Mouse (Mus musculus) gonadal fat pad, adult 2 months (tissue): ENCODE data around the gene Foxn4. TPM values are rescaled to one million over a fixed set of nuclear protein-coding genes. Genes with fewer than 3 reads are reported as not detected.

Experiments
- DNase-seq: peaks from one replicate; pipeline ENCODE4 v3.0.0-alpha.2; 2012; ENCODE audit warnings: low read depth
- polyA plus RNA-seq: library from polyadenylated mRNA; depleted of rRNA; stranded (reverse); fragments of >200 nt; gene quantifications from 2 replicates; pipeline ENCODE4 v1.2.3, GENCODE M21; 2012; rRNA removed

The Foxn4 gene
- 0.03 and 0.24 TPM in 2 replicates for polyA plus RNA-seq

DNA sequence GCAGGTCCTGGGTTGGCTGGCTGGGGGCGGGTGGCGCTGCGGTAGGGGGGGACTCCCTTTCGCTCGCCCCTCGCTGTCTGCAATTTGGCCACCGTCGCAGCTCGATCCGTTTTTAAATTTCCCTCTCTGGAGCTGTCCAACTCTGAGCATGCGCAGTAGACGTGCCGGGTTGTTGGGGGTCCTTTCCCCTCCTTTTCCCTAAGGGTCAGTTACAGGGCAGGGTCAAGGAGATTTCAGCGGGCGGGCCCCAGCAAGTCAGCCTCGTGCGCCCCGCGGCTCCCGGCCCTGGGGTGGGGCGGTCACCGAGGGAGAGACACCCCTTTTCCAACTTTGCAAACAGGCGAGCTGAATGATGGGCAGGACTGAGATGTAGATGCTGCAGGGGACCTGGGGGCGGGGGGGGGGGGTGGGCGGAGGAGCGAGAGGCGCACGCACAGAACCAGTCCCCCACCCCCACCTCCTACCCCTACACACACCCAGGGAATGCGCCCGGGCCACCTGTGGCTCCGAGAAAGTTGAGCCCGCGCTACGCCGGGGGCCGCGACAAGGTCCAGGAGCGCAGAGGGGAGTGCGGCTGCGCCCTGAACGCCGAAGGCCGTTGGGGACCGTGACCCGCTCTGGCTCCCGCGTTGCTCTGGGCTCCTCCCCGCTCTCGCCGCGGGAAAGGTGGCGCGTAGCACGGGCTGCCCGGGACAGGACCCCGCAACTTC is at the start of gene Foxn4:
Gene Foxn4, minus strand, starts transcription at position 115 of the 710 bp plus-strand sequence.
- no peak for DNase-seq

DNA sequence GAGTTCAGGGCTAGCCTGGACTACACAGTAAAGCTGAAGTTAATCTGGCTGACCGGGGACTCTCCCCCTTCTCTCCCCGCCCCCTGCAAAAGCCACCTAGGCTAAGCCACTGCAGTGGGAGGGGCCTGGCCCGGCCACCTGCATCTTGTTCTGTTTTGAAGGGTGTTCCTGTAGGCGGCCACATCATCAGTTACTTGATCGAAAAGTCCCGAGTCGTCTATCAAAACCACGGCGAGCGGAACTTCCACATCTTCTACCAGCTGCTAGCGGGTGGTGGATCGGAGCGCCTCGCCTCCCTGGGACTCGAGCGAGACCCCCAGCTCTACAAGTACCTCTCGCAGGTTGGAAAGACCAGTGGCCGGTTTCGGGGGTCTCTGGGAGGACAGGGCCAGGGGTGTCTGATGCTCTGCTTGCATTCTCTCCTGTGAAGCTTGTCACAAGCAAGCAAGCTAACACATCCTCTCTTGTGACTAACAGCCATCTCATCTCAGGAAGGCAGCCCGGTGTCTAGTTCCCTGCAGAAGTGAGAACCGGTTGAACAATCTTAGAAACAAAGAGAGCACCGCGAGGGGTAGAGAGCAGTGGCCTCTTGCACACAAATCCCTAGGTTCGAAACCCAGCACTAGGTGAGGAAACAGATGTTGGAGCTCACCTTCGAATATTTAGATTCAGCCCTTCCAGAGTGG is 49.6 kb upstream of the Foxn4 start:
- no peak for DNase-seq

DNA sequence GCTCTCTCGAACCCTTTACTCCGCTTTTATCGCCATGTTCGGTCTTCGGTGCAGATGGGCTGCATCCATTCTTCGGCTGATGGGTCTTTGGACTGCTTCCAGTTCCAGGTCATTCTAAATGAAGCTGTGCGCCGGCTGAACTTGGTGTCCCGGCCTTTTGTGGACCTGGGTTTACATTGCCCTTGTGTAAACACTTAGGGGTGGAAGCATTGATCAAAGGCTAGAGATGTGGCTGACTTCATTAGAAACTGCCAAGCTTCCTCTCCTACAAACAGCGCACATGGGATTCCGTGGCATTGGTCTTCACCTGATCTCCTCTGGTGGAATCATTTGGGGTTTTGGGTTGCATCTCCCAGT is 36.1 kb upstream of the Foxn4 start:
- no peak for DNase-seq

DNA sequence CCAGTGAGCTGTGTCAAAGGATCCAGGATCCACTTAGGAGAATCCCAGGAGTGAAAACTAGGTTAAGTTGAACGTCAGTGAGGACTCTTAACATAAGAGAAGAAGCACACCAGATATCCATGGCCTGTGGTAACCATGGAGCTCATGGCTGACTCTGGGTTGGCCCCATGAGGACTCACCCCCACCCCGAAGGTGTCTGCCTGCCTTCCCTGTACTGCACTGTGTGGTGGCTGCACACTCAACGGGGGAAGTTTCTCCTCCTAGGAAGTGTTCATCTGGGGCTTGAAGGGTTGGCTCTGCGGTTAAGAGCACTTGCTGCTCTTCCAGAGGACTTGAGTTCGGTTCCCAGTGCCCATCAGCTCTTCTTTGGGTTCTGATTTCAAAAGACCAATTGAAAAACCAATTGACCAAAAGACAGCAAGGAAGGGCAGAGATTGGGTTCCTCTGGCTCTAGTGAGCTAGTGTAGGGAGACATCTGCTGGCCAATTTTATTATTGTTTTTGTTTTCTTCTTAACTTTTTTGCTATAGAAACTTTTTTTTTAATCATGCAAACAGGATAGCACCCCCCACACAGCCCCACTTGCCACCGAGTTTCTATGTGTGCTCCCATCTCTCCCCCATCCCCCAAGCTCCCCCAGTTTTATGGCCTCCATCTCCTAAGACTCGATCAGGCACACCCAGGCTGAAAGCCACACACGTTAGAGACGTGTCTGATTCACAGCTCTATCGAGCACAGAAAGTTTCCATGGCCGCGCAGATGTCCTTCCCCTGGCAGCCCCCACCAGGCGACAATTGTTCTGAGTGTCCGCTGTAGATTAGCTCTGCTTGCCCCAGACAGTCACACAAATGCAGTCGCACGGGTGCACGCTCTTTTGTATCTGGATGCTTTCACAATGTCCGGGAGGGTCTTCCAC is 35.4 kb upstream of the Foxn4 start:
- no peak for DNase-seq

DNA sequence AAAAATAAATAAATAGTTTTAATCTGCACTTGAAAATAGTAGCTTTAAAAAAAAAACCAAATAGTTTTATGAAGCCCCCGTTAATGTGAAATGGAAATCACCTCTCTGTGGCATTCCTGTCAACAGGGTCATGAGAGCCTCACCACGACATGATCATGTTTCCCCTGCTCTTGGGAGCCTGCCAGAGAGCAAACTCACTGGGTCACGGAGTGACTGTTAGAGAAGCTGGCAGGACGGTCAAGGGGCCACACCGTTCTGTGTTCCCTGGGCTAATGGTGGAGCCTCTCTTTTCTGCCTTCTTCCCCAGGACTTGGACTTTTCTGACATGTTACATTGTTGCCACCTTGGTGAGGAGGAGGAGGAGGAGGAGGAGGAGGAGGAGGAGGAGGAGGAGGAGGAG is 32.9 kb upstream of the Foxn4 start:
- DNase-seq = no peak

DNA sequence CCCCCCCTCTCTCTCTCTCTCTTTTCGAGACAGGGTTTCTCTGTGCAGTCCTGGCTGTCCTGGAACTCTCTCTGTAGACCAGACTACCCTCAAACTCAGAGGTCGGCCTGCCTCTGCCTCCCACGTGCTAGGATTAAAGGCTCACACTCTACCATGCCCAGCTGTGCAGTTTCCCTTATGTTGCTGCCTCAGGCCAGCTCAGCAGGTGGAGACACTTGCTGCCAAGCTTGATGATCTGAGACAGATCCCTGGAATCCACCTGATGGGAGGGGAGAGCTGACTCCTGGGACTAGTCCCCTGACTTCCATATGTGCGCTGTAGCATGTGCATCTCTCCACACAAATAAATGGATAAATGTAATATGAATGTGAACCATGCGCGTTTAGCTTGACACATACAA is 29.6 kb upstream of the Foxn4 start:
- DNase-seq = no peak

DNA sequence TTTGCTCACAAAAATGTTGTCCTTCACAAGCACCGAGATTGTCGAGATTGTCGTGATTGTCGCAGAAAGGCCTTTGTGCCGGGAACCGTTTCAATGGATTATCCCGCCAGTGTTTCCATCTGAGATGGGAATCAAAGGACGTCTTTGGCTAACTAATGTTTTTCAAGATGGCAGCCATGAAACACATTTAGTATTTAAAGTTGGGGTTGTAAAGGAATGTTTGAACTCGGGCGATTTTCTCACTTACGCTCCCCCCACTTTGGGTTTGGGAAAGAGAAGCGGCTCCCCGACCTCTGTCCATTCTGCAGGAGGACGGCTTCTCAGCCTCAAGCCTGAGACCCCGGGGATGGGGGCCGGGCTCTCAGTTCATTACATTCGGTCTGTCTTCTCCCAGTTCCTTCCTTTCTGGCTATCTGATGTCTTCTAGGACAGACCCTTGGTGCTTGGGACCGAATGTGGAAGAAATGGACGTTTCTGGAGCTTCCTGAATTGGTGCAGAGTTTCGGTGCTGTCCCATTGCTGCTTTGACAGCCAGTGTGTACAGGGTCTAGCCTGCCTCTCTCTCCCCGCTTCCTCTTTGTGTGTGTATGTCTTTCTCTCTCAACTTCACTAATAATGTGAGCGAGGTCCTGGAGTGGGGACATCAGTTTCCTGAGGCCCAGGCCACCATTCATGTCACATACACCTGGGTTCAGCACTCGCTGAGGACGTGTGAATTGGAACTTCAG is 26.4 kb upstream of the Foxn4 start:
- no peak for DNase-seq

DNA sequence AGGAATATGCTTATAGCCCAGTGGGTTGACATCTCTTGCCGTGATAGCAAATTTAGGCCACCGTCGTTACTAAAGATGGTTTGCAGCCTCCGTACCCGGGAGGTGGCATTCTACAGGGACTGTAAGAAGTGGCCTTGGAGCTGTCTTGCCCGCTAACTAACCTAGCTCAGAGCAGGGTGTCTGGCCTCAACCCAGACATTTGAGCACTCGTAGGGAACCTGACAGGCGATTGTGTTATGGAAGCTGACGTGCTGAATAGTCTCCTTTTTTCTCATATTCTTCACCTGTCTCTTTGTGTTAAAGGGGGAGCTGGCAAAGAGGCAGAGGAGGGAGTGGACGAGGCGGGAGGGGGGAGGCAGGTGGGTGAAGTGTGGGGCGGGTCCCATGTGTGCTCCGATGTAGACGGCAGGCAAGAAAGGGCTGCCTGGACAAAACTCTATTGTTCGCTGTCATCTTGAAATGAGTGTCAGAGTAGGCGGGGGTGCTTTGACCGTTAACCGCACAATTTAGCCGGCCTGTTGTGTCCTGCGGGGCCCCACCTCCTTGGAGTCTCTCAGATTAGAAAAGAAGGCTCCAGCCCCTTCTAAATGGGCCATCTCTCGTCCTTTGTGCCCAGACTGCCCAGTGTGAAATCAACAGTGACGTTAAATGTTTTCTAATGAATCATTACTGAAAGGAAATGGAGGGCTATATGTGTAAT is 25.7 kb upstream of the Foxn4 start:
- DNase-seq = no peak

DNA sequence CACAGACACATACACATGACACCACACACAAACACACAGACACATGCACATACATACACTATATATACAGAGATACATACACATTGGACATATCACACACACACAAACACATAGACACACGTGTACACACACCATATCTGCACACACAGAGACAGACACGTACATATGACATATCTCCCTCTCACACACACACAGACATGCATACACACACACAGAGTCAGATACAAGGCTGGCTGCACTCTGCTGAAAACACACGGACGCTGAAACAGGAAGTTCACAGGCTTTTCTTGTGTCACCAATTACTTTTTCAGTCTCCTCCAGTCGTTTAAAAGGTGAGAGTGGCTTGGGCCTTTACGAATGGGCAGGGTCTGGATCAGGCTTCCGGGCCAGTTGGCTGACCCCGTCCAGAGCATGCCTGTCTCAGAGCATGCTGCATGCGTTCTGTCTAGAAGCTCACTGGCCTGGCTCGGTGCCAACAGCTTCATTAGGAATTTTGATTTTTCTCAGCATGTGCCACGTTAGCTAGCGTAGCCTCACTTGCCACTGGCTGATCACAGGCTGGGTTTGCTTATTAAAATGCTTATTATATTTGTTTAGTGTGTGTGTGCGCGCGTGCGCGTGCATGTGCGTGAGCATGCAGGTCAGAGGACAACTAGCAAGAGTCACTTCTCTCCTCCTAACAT is 24.7 kb upstream of the Foxn4 start:
- no peak for DNase-seq

DNA sequence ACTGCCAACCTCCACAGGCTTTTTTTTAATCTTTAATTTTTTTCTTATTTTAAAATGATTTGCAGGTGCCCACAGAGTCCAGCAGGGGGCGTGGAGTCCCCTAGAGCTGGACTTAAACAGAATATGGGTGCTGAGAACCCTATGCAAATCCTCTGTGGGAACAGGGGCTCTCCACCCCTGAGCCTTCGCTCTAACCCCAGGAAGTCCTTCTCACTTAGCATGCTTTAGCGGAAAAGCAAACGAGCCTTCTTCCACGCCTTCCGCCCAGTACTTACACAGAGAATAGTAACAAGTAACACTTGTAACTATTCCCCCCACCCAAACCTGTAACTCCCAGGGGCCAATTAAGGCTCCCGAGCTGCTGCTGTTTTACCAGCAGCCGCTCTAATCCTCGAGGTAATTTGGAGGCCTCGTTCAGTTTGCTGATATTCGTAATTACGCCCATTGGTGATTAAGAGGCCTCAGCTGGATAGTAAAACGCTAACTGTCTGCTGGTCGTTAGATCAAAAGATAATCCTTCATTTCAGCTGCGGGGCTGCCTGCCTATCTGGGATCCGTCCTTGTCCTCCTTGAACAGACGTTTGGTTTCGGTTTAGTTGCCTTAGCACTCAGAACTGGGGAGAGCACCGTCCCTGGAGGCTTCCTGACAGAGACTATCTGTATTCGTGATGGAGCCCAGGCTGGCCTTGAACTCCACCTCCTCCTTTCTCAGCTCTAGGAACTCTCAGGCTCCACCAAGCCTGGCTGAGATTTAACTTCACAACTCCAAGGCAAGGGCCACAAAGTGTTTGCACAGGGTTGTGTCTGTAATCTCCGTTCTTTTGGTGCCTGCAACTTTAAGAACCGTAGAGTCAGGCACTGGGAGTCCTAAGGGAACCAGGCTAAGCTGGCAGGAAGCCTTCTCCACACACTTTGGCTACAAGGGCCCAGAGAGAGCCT is 23.4 kb upstream of the Foxn4 start:
- no peak for DNase-seq

DNA sequence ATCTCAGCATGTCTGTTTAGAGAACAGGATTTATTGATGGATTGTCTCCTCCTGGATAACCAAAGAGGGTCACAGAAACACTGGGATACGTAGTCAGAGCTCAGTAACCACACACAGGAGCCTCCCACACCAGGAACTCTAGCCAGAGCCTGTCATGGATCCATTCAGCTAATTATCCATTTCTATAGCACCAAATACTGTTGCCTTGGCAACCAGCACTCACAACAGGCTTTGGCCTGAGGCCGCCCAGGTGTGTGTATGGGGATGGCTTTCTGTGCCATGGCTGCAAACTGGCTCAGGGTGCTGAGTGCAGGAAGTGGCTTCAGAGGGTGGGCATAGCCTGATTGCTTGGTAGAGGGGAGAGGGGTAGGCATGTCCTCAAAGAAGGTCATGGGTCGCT is 16.4 kb upstream of the Foxn4 start:
- no peak for DNase-seq

DNA sequence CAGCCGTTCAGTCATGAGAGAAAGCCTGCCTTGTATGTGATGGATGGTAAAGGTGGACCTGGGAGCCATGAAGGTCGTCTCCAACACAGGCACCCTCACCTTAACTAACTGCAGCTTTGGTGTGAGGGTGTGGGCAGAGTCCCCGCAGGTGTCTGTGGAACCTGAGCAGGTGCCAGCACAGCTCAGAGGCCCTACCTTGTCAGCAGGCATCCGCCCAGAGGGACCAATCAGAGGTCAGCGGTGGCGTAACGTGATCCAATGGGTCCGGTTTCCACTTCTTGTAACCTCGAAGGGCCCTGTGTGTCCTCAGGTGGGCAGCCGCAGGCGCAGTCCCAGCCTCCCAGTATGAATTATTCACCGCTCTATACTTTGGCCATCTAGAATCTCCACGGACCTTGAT is 15.3 kb upstream of the Foxn4 start, which contains the start of gene Myo1h:
Gene Myo1h, plus strand, starts transcription at position 293 of the 400 bp plus-strand sequence.
- no peak for DNase-seq

DNA sequence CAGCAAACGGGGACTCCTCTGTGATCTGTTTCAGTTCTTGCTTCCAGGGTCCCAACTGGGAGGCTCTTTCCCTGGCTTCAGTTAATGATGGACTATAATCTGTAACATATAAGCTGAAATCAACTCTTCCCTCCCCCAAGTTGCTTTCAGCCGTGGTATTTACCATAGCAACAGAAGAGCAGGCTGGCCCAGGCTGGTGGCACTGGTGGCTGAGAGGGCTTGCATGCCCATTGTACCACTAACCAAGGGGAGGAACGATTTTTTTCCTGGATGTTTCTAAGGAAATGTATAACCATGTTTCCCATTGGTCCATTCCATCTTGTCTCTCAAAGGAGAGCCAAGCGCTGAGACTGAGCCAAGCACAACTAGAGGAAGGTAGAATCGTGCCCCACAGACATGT is 14.8 kb upstream of the Foxn4 start:
- DNase-seq = no peak

DNA sequence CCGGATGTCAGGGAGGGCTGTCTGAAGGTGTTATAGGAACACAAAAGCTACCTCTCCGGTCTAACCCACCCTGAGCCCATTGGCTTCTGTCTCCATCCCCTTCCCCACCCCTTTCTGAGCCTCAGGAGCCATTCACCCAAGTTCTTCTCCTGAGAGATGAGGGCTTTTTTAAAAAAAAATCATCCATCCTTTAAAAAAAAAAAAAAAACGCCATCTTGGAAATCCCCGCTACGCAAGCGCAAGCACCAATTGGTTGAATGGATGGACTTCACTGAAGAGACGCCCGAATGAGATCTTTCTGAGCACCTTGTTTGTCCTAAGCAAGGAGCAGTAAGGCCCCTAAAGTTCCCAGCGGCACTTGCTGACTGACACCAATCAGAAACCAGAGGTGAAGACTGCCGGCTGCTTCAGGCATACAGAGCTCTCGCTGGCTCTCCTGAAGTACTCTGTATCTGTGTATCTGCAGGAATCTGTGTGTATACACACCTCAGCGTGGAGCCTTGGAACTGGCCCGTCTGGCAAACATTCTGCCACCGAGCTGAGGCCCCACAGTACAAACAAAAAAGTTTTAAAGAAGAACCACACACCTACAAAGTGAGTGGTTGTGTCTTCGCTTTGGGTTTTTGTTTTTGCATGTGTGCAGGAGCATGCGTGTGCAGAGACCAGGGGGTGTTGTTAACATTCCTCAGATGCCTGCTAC is 13.4 kb upstream of the Foxn4 start:
- DNase-seq = no peak

DNA sequence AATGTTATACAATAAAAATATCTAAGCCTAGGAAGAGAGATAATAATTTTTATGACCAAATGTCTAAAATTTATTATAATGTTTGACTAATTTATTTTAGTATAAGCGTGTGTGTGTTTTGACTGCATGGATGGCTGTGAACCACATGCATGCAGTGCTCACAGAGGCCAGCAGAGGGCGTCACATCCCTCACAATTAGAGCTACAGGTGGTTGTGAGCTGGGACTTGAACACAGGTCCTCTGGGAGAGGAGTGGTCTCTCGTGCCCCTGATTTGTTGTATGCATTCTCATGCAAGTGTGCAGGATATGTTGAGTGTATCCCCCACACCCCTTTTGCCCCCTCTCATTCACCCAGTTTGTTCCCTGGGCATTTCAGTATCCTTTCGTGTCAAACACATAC is 12.5 kb upstream of the Foxn4 start:
- DNase-seq = no peak

DNA sequence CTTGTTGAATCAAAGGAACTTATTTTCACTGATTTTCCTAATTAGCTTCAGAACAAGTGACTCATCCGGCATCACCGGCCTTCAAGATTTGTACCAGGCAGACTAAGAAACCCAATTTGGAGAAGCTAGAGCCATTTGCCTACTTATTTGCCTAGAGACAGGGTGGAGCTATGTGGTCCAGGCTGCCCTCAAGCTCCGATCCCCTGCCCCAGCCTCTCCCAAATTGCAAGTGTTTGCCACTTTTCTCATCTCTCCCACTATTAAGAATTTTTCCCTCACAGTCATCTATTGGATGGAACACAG is 11.7 kb upstream of the Foxn4 start:
- no peak for DNase-seq

DNA sequence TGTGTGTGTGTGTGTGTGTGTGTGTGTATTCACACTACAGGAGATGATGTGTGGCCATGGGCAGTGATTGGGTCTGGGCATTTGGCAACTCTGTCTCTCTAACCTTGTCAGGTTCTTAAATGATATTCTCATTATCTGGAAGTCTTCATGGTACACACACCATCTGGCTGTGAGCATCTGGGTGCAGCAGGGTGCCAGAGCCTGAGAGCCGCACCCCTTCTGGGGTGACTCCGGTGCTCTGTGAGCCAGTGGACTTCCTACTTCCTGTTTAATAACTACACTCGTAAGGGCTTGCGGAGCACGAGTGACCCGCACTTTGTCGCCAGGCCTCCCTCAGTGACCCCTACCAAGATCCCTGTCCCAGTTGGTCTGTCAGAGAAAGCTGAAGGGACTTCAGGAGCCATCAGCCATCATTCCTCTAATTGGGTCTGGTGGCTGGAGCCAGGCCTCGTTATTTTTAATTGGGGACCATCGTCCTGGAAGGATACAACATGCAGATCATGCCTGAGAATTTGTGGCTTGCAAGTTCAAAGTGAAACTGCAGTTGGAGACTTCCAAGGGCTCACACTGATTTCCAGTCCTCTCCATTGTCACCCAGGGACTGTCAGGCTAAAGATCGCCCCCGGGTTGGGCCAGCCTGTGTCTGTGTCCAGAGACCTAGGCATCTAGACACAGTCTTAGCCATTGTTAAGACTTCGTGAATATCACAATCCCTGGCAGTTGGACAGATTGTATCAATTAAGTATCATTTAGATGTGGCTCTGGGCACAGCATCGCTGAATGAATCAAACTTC is 11.2 kb upstream of the Foxn4 start:
- DNase-seq = no peak

DNA sequence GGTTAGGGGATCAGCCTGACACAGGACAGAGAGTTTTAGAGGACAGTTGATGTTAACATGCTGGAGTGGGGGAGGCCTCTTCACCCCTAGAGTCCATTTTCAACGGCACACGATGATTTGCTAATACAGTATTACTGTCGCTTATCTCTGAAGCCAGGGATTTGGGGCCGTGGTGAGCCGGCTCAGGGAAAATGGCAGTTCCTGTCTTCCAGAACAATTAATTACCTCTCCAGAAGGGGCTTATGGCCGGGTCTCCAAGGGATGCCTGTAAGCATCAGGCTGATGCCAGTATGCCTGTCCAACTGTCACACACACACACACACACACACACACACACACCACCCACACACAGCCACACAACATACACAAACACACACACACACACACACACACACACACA is 8.7 kb upstream of the Foxn4 start:
- DNase-seq = no peak
